Mouse (Mus musculus) brain, embryonic 14.5 days (tissue): ENCODE results near the gene Celf1.

ENCODE experiments used
- CTCF ChIP-seq: fragments of 200-500 bp; IDR thresholded peaks from 2 replicates; pipeline ENCODE4 v1.5.1; 2012; ENCODE audit warnings: inconsistent platforms, mild to moderate bottlenecking, moderate library complexity, borderline replicate concordance; ENCODE audit not compliant: insufficient read depth, insufficient read length; ENCODE audit errors: extremely low read depth
- POLR2A ChIP-seq: fragments of 200-500 bp; IDR thresholded peaks from 2 replicates; pipeline ENCODE4 v1.6.1; 2012; ENCODE audit warnings: mild to moderate bottlenecking, inconsistent platforms, borderline replicate concordance; ENCODE audit not compliant: poor library complexity, insufficient read depth, insufficient read length, severe bottlenecking; ENCODE audit errors: extremely low read depth

GRCm38 (mm10) chr2:90963304-90963703 lies 23.1 kb downstream of the Celf1 start:
- TF ChIP-seq CTCF (no peak), POLR2A (no peak)
